Mouse (Mus musculus): ENCODE results near the gene Fam172a. TPM values are rescaled to one million over a fixed set of nuclear protein-coding genes. Genes with fewer than 3 reads are reported as not detected.
A peak's percentile ranks its signal among the peaks of the same experiment; 100 is the strongest.

The Fam172a gene
- total RNA-seq, 2 experiments from 2014 or later: 38.0 to 38.3 TPM

DNA sequence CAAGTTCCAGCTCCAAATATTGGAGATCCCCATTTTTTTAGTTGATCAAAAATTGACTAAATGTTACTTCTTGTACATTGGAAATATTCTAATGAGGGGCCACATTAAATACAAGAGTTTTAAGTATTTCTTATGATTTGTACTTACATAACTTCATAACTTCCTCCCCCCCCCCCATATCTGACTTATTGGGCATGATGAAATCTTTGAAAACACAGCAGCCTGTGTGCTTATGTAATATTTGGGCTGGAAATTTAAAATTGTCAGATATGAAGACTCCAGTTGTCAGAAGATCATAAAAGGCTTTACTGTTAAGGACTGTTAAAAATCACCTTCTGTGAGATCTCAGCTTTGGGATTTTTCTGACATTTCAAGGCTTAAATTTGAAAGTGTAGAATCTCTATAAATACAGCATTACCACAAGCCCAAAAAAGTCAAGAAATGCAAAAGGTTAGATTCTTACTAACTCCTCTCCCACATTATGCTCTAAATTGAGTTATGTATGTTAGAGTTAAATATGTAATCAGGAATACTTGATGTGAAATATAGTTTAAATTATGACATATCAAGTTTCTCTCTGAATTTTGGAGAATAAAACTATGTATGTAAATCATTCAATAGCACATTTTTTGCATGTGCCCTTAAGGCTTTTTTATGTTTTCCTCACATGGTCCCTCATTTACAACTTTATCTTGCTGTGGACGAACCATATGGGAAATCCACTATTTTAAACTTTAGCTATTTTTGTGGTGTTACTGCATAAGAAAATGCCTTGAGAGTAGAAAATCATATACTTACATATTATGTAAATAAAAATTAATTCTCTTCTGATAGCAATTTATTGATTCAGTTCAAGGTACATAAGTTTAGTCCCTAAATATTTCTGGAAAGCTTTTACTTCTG, 393.5 kb downstream of the Fam172a start:
- no peak for DNase-seq (ENCODE audit: low spot score in 2 of 2)
- TF ChIP-seq CTCF (conservative IDR thresholded peaks at IDR 0.05): no peak
- Histone ChIP-seq H3K4me3 (no peak overlapping the region), H3K27ac (no peak overlapping the region)

DNA sequence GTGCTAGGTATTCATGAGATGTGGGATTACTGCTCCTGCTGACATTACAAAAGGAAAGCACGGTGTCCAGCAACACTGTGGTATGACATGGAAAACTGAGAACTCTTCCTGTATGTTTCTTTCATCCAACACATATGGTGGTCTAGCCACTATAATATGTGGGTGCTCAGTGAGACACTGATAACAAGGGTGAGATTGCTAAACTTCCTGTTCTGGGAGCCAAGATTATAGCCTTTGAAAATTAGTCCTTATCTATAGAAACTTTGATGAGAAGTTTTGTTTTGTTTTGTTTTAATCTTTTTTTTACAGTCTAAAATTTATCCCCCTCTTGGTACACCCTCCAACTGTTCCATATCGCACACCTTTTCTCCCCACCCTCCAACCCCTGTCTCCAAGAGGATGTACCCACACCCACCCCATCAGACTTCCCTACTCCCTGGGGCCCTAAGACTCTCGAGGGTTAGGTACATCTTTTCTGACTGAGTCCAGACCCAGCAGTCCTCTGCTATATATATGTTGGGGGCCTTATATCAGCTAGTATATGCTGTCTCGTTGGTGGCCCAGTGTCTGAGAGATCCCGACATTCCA, 397.1 kb downstream of the Fam172a start:
- no peak for TF ChIP-seq CTCF (conservative IDR thresholded peaks at IDR 0.05)
- Histone ChIP-seq H3K4me3 (no peak overlapping the region), H3K27ac (no peak overlapping the region)
- no peak for DNase-seq (ENCODE audit: low spot score in 2 of 2)

DNA sequence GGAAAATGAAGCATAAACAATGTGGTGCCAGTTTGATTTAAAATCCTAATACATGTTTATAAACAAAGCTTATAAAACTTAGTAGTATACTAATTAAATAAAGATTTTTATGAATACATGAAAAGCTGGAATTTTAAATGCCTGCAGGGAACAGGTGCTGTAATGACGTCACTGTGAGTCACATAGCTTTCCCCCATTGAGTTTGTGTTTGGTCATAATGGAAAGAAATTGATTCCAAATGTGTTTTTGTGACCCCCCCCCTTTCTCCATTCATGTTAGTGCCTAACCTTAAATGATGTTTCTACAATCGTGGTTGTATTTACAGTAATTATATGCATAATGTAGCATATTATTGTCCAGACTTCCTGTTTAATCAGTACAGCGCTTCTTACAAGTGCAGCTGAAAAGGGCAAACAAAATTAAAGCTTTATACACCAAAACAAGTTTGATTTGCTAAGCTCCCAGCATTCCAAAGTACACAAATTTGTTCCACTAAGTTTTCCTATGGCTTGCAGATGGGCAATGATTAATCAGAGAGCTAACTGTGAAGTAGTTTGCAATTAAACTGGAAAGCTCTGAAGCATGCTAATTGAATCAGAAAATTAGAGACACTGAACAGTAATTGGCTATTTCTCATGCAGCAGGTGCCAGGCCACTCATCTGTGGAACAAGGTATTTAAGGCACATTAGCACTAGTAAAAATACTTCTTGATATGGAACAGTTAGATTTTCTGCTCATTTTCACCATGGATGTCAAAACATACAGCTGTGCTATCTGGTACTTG, 398.1 kb downstream of the Fam172a start:
- no peak for TF ChIP-seq CTCF (conservative IDR thresholded peaks at IDR 0.05)
- DNase-seq (ENCODE audit: low spot score in 2 of 2): peak in 1 of 2 experiments; percentile 18
- Histone ChIP-seq H3K27ac (no peak overlapping the region), H3K4me3 (no peak overlapping the region)

DNA sequence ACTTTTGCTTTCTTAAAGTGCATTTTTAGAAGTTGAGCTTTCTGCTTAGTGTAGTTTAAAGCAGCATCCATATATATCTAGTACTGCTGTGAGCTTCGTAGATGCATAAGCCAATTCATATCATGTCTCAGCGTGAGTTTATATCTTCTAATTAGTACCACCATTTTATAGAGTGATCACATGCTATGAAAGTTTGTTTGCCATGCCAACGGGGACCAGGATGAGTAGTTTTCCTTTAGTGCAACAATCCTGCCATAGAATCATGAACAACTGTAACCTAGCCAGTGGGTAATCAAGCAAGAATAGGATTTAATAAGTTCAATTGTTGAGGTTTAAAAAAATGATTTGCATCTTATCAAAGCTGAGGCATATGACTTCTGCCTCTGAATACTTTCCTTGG, 398.8 kb downstream of the Fam172a start:
- Histone ChIP-seq H3K4me3 (no peak overlapping the region), H3K27ac (no peak overlapping the region)
- no peak for DNase-seq (ENCODE audit: low spot score in 2 of 2)
- no peak for TF ChIP-seq CTCF (conservative IDR thresholded peaks at IDR 0.05)

DNA sequence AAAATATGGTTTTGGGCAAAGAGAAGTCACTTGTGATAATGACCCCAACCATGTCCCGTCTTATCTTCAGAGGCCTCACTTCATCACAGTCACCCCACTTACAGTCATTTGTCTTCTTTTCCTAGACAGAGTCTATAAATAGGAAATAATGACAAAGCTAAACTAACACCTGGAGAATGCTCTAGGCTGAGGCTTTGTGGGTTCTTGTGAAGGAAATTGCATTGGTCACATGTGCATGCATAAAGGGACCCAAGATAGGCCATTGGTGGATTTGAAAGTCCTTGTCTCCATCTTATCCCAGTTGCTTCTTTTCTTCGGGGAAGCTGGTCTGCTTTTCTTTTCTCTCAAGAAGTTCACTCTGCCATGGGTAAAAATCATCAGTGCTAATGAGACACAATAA, 400.5 kb downstream of the Fam172a start:
- TF ChIP-seq CTCF (conservative IDR thresholded peaks at IDR 0.05): no peak
- no peak for DNase-seq (ENCODE audit: low spot score in 2 of 2)
- Histone ChIP-seq H3K4me3 (no peak overlapping the region), H3K27ac (no peak overlapping the region)

DNA sequence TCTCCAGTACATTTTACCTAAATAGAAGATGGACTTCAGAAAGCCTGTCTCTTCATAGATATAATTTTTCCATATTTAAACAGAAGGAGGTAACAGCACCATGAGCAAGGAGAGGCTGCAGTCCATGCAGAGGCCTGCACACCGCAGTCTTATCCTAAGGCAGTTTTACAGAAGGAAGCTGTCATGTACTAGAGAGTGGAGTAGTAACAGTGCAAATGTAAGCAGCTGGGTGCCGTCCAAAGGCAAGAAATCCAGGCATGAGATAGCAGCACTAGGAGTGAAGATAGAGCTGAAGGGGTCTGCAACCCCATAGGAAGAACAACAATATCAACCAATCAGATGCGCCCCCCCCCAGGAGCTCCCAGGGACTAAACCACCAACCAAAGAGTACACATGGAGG, 403.0 kb downstream of the Fam172a start:
- DNase-seq (ENCODE audit: low spot score in 2 of 2): no peak
- TF ChIP-seq CTCF (conservative IDR thresholded peaks at IDR 0.05): no peak
- no peak overlapping the region for H3K4me3 ChIP-seq
- no peak overlapping the region for H3K27ac ChIP-seq

DNA sequence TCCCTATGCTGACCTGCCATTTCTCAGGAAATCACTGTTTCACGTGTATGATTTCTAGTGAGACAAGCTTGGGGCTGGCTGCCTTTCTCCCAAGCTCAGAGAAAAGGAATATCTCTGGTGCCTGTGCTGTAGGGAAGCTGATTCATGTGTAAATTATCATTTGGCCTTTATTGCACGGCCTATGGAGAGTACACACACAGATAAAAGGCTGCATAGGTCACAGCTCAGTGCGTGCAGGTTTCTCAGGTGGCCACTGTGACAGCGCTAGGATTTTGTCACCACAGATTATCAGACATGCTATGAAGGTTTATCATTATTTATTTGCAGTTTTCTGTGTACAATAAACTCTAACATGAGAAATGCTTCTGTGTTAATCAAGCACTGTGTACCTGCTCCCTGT, 408.8 kb downstream of the Fam172a start:
- no peak for TF ChIP-seq CTCF (conservative IDR thresholded peaks at IDR 0.05)
- no peak overlapping the region for H3K4me3 ChIP-seq
- H3K27ac ChIP-seq: no peak overlapping the region
- DNase-seq (ENCODE audit: low spot score in 2 of 2): no peak

DNA sequence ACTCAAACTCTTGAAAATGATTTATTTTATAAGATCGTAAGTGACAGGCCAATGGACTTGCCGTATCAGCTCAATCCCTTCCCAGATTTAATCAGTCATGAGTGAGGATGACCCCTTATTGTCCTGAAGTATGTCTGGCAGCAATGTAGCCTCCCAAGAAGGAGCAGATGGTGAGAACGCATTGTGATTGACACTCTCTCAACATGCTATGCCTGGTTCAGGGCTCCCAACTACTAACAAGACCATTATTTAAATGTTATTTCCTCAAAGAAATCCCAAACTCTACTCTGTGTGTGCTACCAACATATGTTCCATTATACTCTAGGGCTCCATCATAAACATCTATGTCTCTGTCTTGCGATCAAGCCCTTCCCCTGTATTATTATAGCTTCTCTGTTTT, 412.1 kb downstream of the Fam172a start:
- no peak for DNase-seq (ENCODE audit: low spot score in 2 of 2)
- H3K4me3 ChIP-seq: no peak overlapping the region
- H3K27ac ChIP-seq: no peak overlapping the region
- TF ChIP-seq CTCF (conservative IDR thresholded peaks at IDR 0.05): no peak

DNA sequence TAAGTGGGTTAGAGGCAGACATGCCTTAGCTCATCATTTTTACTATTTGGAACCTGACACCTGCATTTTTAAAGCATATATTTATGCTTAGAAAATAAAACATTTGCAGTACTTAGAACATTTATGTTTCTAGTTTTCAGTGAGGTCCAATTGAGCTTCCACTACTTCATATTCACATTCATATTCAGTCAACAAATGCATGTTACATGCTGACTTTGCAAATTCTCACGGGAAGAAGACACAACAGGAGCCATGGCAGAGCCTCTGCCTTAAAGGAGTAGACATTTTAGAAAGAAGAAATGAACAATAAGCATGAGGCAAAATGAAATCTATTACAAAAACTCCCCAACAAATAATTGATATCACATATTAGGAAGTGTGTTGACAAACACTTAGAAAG, 416.9 kb downstream of the Fam172a start:
- no peak for DNase-seq (ENCODE audit: low spot score in 2 of 2)
- TF ChIP-seq CTCF (conservative IDR thresholded peaks at IDR 0.05): no peak

DNA sequence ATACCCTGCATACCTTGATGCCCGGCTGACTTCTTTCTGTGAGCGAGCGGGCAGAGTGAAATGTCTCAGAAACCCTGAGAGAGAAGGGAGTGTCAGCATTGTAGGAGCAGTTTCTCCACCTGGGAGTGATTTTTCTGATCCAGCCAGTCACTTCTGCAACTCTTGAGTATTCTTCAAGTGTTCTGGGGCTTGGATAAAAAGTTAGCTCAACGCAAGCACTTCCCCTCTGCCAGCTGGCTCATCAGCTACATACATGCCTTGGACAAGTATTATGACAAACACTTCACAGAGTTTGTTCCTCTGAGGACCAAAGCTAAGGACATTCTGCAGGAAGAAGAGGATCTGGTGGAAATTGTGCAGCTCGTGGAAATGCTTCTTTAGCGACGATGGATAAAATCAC, 420.2 kb downstream of the Fam172a start:
- no peak for DNase-seq (ENCODE audit: low spot score in 2 of 2)
- H3K27ac ChIP-seq: no peak overlapping the region
- no peak for TF ChIP-seq CTCF (conservative IDR thresholded peaks at IDR 0.05)
- H3K4me3 ChIP-seq: no peak overlapping the region

More for the DNA sequence above, 416.9 kb downstream of the Fam172a start:
- no peak overlapping the region for H3K27ac ChIP-seq
- no peak overlapping the region for H3K4me3 ChIP-seq

DNA sequence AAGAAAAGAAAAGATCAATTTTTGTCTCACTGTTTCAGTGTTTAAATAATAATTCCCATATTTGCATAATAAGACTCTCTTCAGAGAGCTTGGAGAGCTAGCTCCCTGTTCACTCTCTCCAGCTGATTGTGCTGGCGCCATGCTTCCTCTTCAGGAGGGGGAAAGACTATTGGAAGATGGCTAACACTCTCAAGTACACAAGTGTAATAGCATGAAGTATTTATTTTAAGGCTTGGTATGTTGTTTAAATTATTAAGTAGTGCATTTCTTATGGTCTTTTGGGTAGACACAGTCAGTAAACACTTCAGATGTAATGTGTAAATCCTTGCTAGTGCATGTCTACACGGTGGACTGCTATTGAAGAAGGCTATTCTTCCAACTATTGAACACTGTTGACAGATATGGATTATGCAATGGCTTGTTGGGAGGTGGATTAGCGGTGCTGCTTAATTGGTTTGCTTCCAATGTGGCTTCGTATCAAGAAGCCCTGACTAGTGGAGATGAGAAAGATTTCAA, 422.1 kb downstream of the Fam172a start:
- TF ChIP-seq CTCF (conservative IDR thresholded peaks at IDR 0.05): no peak
- Histone ChIP-seq H3K27ac (no peak overlapping the region), H3K4me3 (no peak overlapping the region)
- no peak for DNase-seq (ENCODE audit: low spot score in 2 of 2)

DNA sequence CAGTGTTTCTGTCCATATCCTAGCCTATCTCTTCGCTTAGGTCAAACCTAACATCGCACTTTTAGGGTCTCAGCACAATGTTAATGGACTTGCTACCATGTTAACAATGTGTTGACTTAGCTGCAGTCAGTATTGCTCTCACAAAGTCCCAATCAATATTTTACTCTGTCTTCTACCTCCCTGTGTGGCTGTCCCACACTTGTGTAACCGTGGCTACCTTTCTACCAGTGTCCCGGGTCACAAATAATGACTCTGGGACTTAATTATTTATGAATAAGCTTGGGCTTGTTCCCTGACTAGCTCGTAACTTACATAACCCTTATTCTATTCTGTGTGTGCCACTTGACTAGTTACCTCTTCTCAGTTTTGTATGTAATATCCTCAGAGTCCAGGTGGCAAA, 455.6 kb downstream of the Fam172a start:
- H3K27ac ChIP-seq: no peak overlapping the region
- DNase-seq (ENCODE audit: low spot score in 2 of 2): no peak
- H3K4me3 ChIP-seq: no peak overlapping the region
- TF ChIP-seq CTCF (conservative IDR thresholded peaks at IDR 0.05): no peak

DNA sequence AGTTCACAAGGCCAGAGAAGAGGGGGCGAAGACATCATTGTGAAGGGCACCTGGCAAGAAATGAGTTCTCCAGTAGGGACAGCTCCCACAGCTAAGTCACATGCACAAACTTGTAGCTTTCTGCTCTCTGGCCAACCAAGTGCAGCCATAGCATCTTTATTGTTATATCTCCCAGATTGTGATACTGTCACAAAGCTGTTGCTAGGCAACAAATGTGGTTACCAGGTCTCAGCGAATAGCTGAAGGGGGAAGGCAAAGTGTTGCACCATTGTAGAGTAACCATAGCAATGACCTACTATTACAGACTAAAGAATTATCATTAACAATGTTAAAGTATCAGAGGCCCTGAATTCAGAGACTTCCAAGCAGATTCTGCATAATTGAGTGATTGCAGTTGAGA, 460.3 kb downstream of the Fam172a start:
- peak in 1 of 2 experiments; percentile 56 for DNase-seq (ENCODE audit: low spot score in 2 of 2)
- 0 out of 2 replicates have a peak, but pooled peaks have one; percentile 6 for TF ChIP-seq CTCF (conservative IDR thresholded peaks at IDR 0.05)
- H3K4me3 ChIP-seq: no peak overlapping the region; the same call in 1 of the 2 replicates
- H3K27ac ChIP-seq: peak overlapping the region; percentile 97
